Mouse (Mus musculus) 416B (cell line): ENCODE measurements around the gene Kng1.
"Not testable (repeated sequence)": the region's sequence is repeated elsewhere in the genome, so short reads cannot be mapped to it uniquely, and the experiment has no call there.

Experiments used
- DNase-seq: peaks from one replicate; pipeline ENCODE4 v3.0.0; 2011; ENCODE audit warnings: low read depth

Kng1 gene

GRCm38 (mm10) chr16:23057668-23058447, at the start of gene Kng1:
Gene Kng1, plus strand, starts transcription at chr16:23057865.
- not testable (repeated sequence) for DNase-seq

- not testable (repeated sequence) for DNase-seq
Observed at GRCm38 (mm10) chr16:23013786-23014185, 43.9 kb upstream of the Kng1 start.

- not testable (repeated sequence) for DNase-seq
Observed at GRCm38 (mm10) chr16:23014645-23015044, 43.0 kb upstream of the Kng1 start.

- not testable (repeated sequence) for DNase-seq
Observed at GRCm38 (mm10) chr16:23020571-23020970, 37.1 kb upstream of the Kng1 start.

- DNase-seq: no peak
Observed at GRCm38 (mm10) chr16:23025111-23025510, 32.6 kb upstream of the Kng1 start.

DNA sequence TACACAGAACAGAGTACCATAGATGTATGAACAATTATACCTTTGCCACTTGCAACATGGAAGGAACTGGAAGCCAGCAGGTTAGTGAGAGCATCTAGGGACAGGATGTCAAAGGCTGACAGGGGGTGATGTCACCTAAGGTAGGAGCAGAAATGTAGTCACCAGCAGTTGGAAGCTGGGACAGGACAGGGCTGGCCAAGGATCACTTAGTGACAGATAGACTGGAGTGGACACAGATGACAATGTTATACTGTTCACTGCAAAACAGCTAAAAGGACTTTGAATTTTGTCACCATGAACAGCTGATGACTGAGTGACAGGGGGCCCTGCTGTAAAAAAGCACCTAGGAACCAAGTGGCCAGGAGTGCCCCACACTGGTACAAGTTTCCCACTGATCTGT, 31.1 kb upstream of the Kng1 start:
- no peak for DNase-seq

DNA sequence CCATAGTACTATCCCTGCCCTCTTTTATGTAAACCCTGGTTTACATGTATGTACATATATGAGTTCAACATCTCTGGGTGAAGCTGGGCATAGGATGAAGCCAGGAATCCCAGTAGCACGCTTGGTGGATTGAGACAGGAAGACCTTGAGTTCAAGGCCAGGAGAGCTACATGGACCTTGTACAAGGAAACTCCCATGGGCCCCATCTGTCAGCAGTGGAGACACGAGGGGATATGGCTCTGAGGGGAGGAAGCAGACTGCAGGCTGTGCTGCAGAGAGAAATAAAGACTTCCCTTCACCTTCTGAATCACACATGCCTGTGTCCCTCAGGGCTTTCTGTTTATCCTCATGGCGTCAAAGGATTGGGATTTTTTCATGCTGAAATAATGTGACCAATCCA, 30.3 kb upstream of the Kng1 start:
- DNase-seq: not testable (repeated sequence)

GRCm38 (mm10) chr16:23028966-23029600, 28.6 kb upstream of the Kng1 start, which contains the start of gene Kng2:
Gene Kng2, minus strand, starts transcription at chr16:23029482.
- DNase-seq: not testable (repeated sequence)

DNA sequence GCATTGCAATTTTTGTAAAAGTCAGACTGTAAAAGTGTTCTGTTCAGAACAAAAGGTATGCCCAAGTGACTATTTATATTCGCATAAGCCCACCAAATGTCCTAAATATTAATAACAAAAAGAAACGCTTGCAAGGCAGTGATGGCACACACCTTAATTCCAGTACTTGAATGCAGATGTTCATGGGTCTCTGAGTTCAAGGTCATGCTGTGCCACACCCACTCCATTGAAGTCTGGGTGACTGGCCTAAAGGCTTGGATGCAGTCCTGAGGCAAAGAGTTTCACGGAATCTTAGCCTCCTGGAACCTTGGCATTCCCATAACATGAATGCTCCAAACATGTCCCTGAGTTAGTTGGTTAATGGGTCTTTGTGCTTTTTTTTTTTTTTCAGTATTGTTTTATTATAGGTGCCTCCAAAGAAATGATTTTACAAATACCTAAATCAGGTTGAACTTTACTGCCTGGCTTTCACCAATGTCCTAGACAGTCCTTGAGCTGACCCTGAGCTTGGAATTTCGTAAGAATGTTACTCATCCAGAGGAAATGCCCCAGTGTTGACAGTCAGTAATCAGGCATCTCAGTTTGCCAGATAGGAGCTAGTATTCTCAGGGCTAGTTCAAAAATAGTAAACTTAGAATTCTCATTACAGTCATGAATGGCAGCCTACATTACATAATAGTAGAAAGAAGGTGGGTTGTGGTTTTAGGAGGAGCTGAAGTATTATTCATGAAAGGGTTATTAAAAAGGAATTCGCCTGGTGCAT, 26.8 kb upstream of the Kng1 start:
- no peak for DNase-seq

- no peak for DNase-seq
Observed at GRCm38 (mm10) chr16:23033673-23034072, 24.0 kb upstream of the Kng1 start.

- DNase-seq: no peak
Observed at GRCm38 (mm10) chr16:23037744-23038143, 19.9 kb upstream of the Kng1 start.

DNA sequence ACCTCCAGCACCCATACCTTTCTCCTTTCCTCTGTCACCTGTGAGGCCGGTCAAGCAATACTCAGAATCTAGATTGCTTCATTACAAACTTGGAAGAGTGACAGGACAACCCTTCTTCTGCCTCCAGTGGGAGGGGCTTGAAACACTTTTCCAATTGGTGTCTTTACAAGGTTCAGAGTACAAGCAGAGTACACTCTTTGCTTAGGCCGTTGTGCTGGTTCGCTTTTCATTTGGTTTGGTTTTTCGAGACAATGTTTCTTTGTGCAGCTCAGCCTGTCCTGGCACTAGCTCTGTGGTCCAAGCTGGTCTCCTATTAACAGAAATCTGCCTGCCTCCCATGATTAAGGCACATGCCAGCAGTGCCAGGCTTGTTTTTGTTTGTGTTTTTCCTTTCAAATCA, 18.4 kb upstream of the Kng1 start:
- no peak for DNase-seq

GRCm38 (mm10) chr16:23040876-23041275, 16.8 kb upstream of the Kng1 start:
- no peak for DNase-seq

- peak; percentile 54 for DNase-seq
Observed at GRCm38 (mm10) chr16:23046319-23046718, 11.3 kb upstream of the Kng1 start.

DNA sequence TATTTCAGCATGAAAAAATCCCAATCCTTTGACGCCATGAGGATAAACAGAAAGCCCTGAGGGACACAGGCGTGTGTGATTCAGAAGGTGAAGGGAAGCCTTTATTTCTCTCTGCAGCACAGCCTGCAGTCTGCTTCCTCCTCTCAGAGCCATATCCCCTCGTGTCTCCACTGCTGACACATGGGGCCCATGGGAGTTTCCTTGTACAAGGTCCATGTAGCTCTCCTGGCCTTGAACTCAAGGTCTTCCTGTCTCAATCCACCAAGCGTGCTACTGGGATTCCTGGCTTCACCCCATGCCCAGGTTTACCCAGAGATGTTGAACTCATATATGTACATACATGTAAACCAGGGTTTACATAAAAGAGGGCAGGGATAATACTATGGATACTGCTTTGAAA, 2.0 kb downstream of the Kng1 start:
- not testable (repeated sequence) for DNase-seq

- DNase-seq: not testable (repeated sequence)
Observed at GRCm38 (mm10) chr16:23060781-23061325, 3.2 kb downstream of the Kng1 start.

GRCm38 (mm10) chr16:23077516-23077915, 19.9 kb downstream of the Kng1 start:
- DNase-seq: not testable (repeated sequence)

- DNase-seq: not testable (repeated sequence)
Observed at GRCm38 (mm10) chr16:23087159-23087558, 29.5 kb downstream of the Kng1 start.

DNA sequence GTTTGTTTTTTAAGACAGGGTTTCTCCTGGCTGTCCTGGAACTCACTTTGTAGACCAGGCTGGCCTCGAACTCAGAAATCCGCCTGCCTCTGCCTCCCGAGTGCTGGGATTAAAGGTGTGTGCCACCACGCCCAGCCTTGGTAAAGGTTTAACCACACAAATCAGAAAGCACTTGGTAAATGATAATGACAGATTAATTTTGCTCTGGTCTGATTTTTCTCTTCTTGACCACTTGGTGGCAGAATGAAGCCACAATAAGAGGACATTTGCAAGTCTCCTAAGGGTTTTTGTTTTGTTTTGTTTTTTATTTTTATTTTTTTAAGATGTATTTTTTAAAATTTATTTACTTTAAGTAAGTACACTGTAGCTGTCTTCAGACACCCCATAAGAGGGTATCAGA, 30.0 kb downstream of the Kng1 start:
- peak; percentile 76 for DNase-seq

GRCm38 (mm10) chr16:23088491-23088890, 30.8 kb downstream of the Kng1 start:
- DNase-seq: not testable (repeated sequence)

- not testable (repeated sequence) for DNase-seq
Observed at GRCm38 (mm10) chr16:23091345-23091744, 33.7 kb downstream of the Kng1 start.

GRCm38 (mm10) chr16:23093321-23093953, 35.8 kb downstream of the Kng1 start:
- no peak for DNase-seq
